In genomic region chr12:76548082-76548423, GRCm38 (mm10) we compare ENCODE assay signal across 8 mouse cellular contexts. TPM values are rescaled to one million over a fixed set of nuclear protein-coding genes. Genes with fewer than 3 reads are reported as not detected.
DNase-seq lines count a peak whose midpoint lies in the region; ATAC-seq and TF ChIP-seq lines count a peak whose summit lies in the region.
"Had no signal": no experiment of that assay in that cellular context is flagged by ENCODE, and none has a peak within 500 bp of the region (broad histone marks: within the 10 kb centered on the region; RNA-seq: fewer than 3 reads in every experiment).

No protein-coding gene starts in this region.

- H3K27ac ChIP-seq in kidney, adult 2 months (ENCODE audit: insufficient read depth, low read depth, low read length) = peak overlapping the region; percentile 57
- H3K27ac ChIP-seq in ES-Bruce4 (ENCODE audit: insufficient read depth, low read length) = peak overlapping the region; percentile 72
- peak overlapping the region; percentile 78 for H3K27ac ChIP-seq in bone marrow, adult 2 months (ENCODE audit: control insufficient read depth, insufficient read depth, low read depth, low read length, poor library complexity)
- peak overlapping the region; percentile 45; the same call in 1 of the 2 replicates for H3K27ac ChIP-seq in limb, embryonic 12.5 days
- H3K27ac ChIP-seq: midbrain, embryonic 10.5 days had no signal

- no peak for DNase-seq in kidney, adult 2 months
- DNase-seq in kidney, postnatal 25 days = no peak
- no peak for DNase-seq in testis, postnatal 10 days (ENCODE audit: low spot score)
- no peak for DNase-seq in layer of hippocampus, postnatal 10 days (ENCODE audit: low spot score in 2 of 2)

- peak overlapping the region; percentile 19 for H3K4me3 ChIP-seq in kidney, adult 2 months (ENCODE audit: insufficient read depth, low read depth, low read length)
- peak overlapping the region; percentile 10; the same call in 1 of the 2 replicates for H3K4me3 ChIP-seq in ES-Bruce4 (ENCODE audit: low read depth, low read length)
- H3K4me3 ChIP-seq in bone marrow, adult 2 months (replicated peaks; ENCODE audit: control insufficient read depth, low read depth, low read length) = peak overlapping the region; percentile 34
- H3K4me3 ChIP-seq in limb, embryonic 12.5 days (replicated peaks) = no peak overlapping the region
- H3K4me3 ChIP-seq: midbrain, embryonic 10.5 days had no signal

- no peaks in the 10 kb centered on the region for H3K36me3 ChIP-seq in kidney, adult 2 months (ENCODE audit: control insufficient read depth, insufficient read depth, low read length)
- H3K36me3 ChIP-seq in ES-Bruce4 (ENCODE audit: control insufficient read depth, insufficient read depth, low read length, poor library complexity, severe bottlenecking) = no peaks in the 10 kb centered on the region
- H3K36me3 ChIP-seq in limb, embryonic 12.5 days = no peaks in the 10 kb centered on the region
- H3K36me3 ChIP-seq: midbrain, embryonic 10.5 days had no signal

- H3K27me3 ChIP-seq in kidney, adult 2 months (replicated peaks; ENCODE audit: control insufficient read depth, insufficient read depth, low read length) = no peaks in the 10 kb centered on the region
- no peaks in the 10 kb centered on the region for H3K27me3 ChIP-seq in ES-Bruce4 (ENCODE audit: control insufficient read depth, insufficient read depth, low read length, poor library complexity, severe bottlenecking)
- peaks cover 11% of the 10 kb centered on the region for H3K27me3 ChIP-seq in limb, embryonic 12.5 days

- no peak for TF ChIP-seq EP300 in ES-Bruce4 (IDR thresholded peaks at IDR 0.05; ENCODE audit: insufficient read depth, low read depth, low read length)

- peaks cover 43% of the 10 kb centered on the region for H3K4me1 ChIP-seq in kidney, adult 2 months (ENCODE audit: control insufficient read depth, insufficient read depth, low read length)
- no peaks in the 10 kb centered on the region for H3K4me1 ChIP-seq in ES-Bruce4 (ENCODE audit: control insufficient read depth, insufficient read depth, low read length)
- H3K4me1 ChIP-seq in bone marrow, adult 2 months (ENCODE audit: control insufficient read depth, insufficient read depth, low read length) = peaks cover 9% of the 10 kb centered on the region
- peaks cover 46% of the 10 kb centered on the region for H3K4me1 ChIP-seq in limb, embryonic 12.5 days (replicated peaks)

- H3K9me3 ChIP-seq in ES-Bruce4 (replicated peaks; ENCODE audit: control insufficient read depth, insufficient read depth, low read length, poor library complexity, severe bottlenecking) = no peaks in the 10 kb centered on the region
- no peaks in the 10 kb centered on the region for H3K9me3 ChIP-seq in limb, embryonic 12.5 days
- H3K9me3 ChIP-seq: midbrain, embryonic 10.5 days had no signal

- 42% methylated on average over 7 of the region's 7 CpGs for WGBS in kidney, adult 2 months
- 9% methylated on average over 7 of the region's 7 CpGs for WGBS in bone marrow, adult 2 months
- WGBS in limb, embryonic 12.5 days = 16% methylated on average over 7 of the region's 7 CpGs

- H3K9ac ChIP-seq in ES-Bruce4 (ENCODE audit: low read depth, poor library complexity, severe bottlenecking) = no peak overlapping the region
- peak overlapping the region; percentile 1; the same call in 1 of the 2 replicates for H3K9ac ChIP-seq in limb, embryonic 12.5 days (replicated peaks)

- ATAC-seq in limb, embryonic 12.5 days (ENCODE audit: insufficient number of reproducible peaks, insufficient read depth, low FRiP score, low TSS enrichment, low read depth) = no peak

- no peak for TF ChIP-seq CTCF in kidney, adult 2 months (conservative IDR thresholded peaks at IDR 0.05; ENCODE audit: insufficient read depth, insufficient read length, low read depth, low read length)
- TF ChIP-seq CTCF in ES-Bruce4 (IDR thresholded peaks at IDR 0.05; ENCODE audit: low read depth, low read length) = no peak
- TF ChIP-seq CTCF in bone marrow, adult 2 months (IDR thresholded peaks at IDR 0.05; ENCODE audit: control insufficient read depth, insufficient read depth, low read length) = no peak

- peak overlapping the region; percentile 54 for H3K4me2 ChIP-seq in limb, embryonic 12.5 days

- TF ChIP-seq POLR2A in kidney, adult 2 months (IDR thresholded peaks at IDR 0.05; ENCODE audit: low read depth, low read length) = no peak
- no peak for TF ChIP-seq POLR2A in ES-Bruce4 (IDR thresholded peaks at IDR 0.05; ENCODE audit: insufficient read depth, low read length)
- TF ChIP-seq POLR2A in bone marrow, adult 2 months (IDR thresholded peaks at IDR 0.05; ENCODE audit: borderline replicate concordance, control insufficient read depth, low read depth, low read length) = no peak

RNA-seq across cellular contexts. Expression of gene Plekhg3, which starts 17.4 kb away (rescaled TPM):
- 57.9 and 67.6 TPM in 2 replicates for polyA plus RNA-seq in kidney, adult 2 months (2012; rRNA removed)
- 25.3 and 28.5 TPM in 2 replicates for polyA plus RNA-seq in ES-Bruce4 (2011; ENCODE audit: insufficient read depth, insufficient read length, low read depth, missing spikeins)
- polyA plus RNA-seq in bone marrow, adult 2 months (2011; ENCODE audit: insufficient read depth, insufficient read length, low replicate concordance, missing spikeins) = 9.6 and 24.0 TPM in 2 replicates
- 6.2 and 7.4 TPM in 2 replicates for polyA plus RNA-seq in limb, embryonic 12.5 days (2016; fragmentation: Nextera tagmentation; extraction: Ambion mirVana)
- 1 to 10 TPM; 6.1 to 6.2 TPM for total RNA-seq in layer of hippocampus, postnatal 10 days (2021)
